ENCODE assay signal across 14 mouse cellular contexts in the genomic region with DNA sequence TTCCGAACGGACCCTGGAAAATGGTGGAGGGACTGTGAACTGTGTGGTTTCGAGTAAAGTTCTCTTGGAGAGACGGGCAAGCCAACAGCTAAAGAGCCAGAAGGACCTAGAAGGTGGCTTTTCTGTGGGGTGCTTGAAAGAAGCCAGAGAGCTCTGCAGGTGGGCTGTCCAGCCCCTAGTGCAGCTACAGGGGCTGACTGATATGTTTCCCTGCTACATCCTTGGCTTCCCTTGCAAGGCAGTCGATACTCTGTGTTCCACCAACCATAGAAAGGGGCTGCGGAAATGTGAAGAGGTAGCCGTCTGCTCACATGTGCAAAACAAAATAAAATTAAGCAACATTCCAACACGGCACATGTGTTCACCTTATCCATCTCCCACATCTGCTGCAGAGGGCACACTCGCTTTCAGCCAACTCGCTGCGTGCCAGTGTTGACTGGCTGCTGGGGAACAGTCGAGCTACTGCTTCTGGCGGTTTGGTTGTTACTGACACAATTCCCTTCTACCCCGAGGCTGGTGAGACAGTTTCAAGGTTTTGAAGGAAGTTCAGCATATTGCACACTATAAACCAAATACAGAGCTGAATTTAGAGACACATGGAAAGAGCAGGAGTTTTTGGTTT.
DNase-seq lines count a peak whose midpoint lies in the region; ATAC-seq and TF ChIP-seq lines count a peak whose summit lies in the region.
"Had no signal": no experiment of that assay in that cellular context is flagged by ENCODE, and none has a peak within 500 bp of the region (broad histone marks: within the 10 kb centered on the region; RNA-seq: fewer than 3 reads in every experiment).

No protein-coding gene starts in this region.

- no peak overlapping the region for H3K9ac ChIP-seq in forebrain, embryonic 14.5 days (ENCODE audit: low read length)
- no peak overlapping the region for H3K9ac ChIP-seq in hindbrain, embryonic 16.5 days (ENCODE audit: low read depth, low read length)
- no peak overlapping the region for H3K9ac ChIP-seq in neural tube, embryonic 14.5 days (replicated peaks; ENCODE audit: low read depth, low read length)
- no peak overlapping the region for H3K9ac ChIP-seq in liver, postnatal 0 days (replicated peaks)
- H3K9ac ChIP-seq: limb, embryonic 13.5 days; stomach, embryonic 15.5 days had no signal

- no peak overlapping the region for H3K4me3 ChIP-seq in forebrain, embryonic 14.5 days (ENCODE audit: low read depth, low read length)
- no peak overlapping the region for H3K4me3 ChIP-seq in hindbrain, embryonic 16.5 days (ENCODE audit: low read length)
- H3K4me3 ChIP-seq in neural tube, embryonic 14.5 days (ENCODE audit: low read depth, low read length), result no peak overlapping the region
- H3K4me3 ChIP-seq in liver, postnatal 0 days (ENCODE audit: low read depth, low read length), result no peak overlapping the region
- H3K4me3 ChIP-seq: limb, embryonic 13.5 days; stomach, embryonic 15.5 days had no signal

- no peak for TF ChIP-seq CTCF in liver, postnatal 0 days (IDR thresholded peaks at IDR 0.05; ENCODE audit: low read depth)

- 43% methylated on average over 14 of the region's 14 CpGs for WGBS in forebrain, embryonic 14.5 days
- WGBS in hindbrain, embryonic 16.5 days, result 51% methylated on average over 14 of the region's 14 CpGs
- WGBS in neural tube, embryonic 14.5 days, result 64% methylated on average over 14 of the region's 14 CpGs
- WGBS in liver, postnatal 0 days (ENCODE audit: insufficient replicate concordance), result 77% methylated on average over 14 of the region's 14 CpGs

- no peaks in the 10 kb centered on the region for H3K27me3 ChIP-seq in forebrain, embryonic 14.5 days (replicated peaks; ENCODE audit: control insufficient read depth, insufficient read depth, low read length)
- H3K27me3 ChIP-seq in hindbrain, embryonic 16.5 days (replicated peaks; ENCODE audit: control insufficient read depth, insufficient read depth, low read length), result no peaks in the 10 kb centered on the region
- no peaks in the 10 kb centered on the region for H3K27me3 ChIP-seq in neural tube, embryonic 14.5 days (ENCODE audit: control insufficient read depth, insufficient read depth, low read length)
- H3K27me3 ChIP-seq in liver, postnatal 0 days (ENCODE audit: insufficient read depth, low read length), result no peaks in the 10 kb centered on the region
- H3K27me3 ChIP-seq: limb, embryonic 13.5 days; stomach, embryonic 15.5 days had no signal

- H3K9me3 ChIP-seq in forebrain, embryonic 14.5 days (replicated peaks; ENCODE audit: control insufficient read depth, low read length), result no peaks in the 10 kb centered on the region; the same call in 1 of the 2 replicates
- H3K9me3 ChIP-seq in hindbrain, embryonic 16.5 days (ENCODE audit: control insufficient read depth, low read length), result no peaks in the 10 kb centered on the region
- no peaks in the 10 kb centered on the region for H3K9me3 ChIP-seq in neural tube, embryonic 14.5 days (ENCODE audit: control insufficient read depth, low read length)
- no peaks in the 10 kb centered on the region for H3K9me3 ChIP-seq in liver, postnatal 0 days (ENCODE audit: low read length)
- H3K9me3 ChIP-seq: G1E; limb, embryonic 13.5 days; stomach, embryonic 15.5 days had no signal

- TF ChIP-seq EP300 in liver, postnatal 0 days (IDR thresholded peaks at IDR 0.05; ENCODE audit: low read depth), result no peak

- peak overlapping the region; percentile 25; the same call in 1 of the 2 replicates for H3K4me2 ChIP-seq in forebrain, embryonic 14.5 days (ENCODE audit: low read length)
- peak overlapping the region; percentile 2 for H3K4me2 ChIP-seq in hindbrain, embryonic 16.5 days (ENCODE audit: low read length)
- H3K4me2 ChIP-seq in neural tube, embryonic 14.5 days (ENCODE audit: low read depth, low read length), result no peak overlapping the region
- H3K4me2 ChIP-seq in liver, postnatal 0 days (ENCODE audit: low read depth, low read length), result no peak overlapping the region
- H3K4me2 ChIP-seq: limb, embryonic 13.5 days; stomach, embryonic 15.5 days had no signal

- H3K4me1 ChIP-seq in forebrain, embryonic 14.5 days (ENCODE audit: control insufficient read depth, insufficient read depth, low read length), result peaks cover 10% of the 10 kb centered on the region
- H3K4me1 ChIP-seq in hindbrain, embryonic 16.5 days (ENCODE audit: control insufficient read depth, insufficient read depth, low read depth, low read length), result peaks cover 7% of the 10 kb centered on the region
- peaks cover 6% of the 10 kb centered on the region; the same call in 1 of the 2 replicates for H3K4me1 ChIP-seq in neural tube, embryonic 14.5 days (ENCODE audit: control insufficient read depth, insufficient read depth, low read length)
- H3K4me1 ChIP-seq in liver, postnatal 0 days (ENCODE audit: insufficient read depth), result no peaks in the 10 kb centered on the region
- H3K4me1 ChIP-seq: stomach, embryonic 15.5 days had no signal

- peak; percentile 9 to 13 for DNase-seq in layer of hippocampus, postnatal 10 days (ENCODE audit: low spot score in 2 of 2)
- DNase-seq in layer of hippocampus, adult 11-12 months (ENCODE audit: low spot score), result no peak
- DNase-seq in forebrain, embryonic 14.5 days (ENCODE audit: low spot score), result peak; percentile 30
- DNase-seq in lung, postnatal 36 days, result no peak
- DNase-seq in thymus, postnatal 14 days, result no peak
- no peak for DNase-seq in liver, postnatal 0 days
- DNase-seq: adrenal gland, postnatal 14 days; lung, adult 18-20 months had no signal

- H3K27ac ChIP-seq in forebrain, embryonic 14.5 days (ENCODE audit: low read depth, low read length), result peak overlapping the region; percentile 35; the same call in 1 of the 2 replicates
- H3K27ac ChIP-seq in hindbrain, embryonic 16.5 days (ENCODE audit: low read depth, low read length), result no peak overlapping the region
- no peak overlapping the region for H3K27ac ChIP-seq in neural tube, embryonic 14.5 days (ENCODE audit: low read depth, low read length)
- H3K27ac ChIP-seq in liver, postnatal 0 days (ENCODE audit: low read depth), result no peak overlapping the region
- H3K27ac ChIP-seq: limb, embryonic 13.5 days; stomach, embryonic 15.5 days had no signal

- ATAC-seq in forebrain, embryonic 14.5 days, result peak; percentile 18
- peak; percentile 62; the same call in 1 of the 2 replicates for ATAC-seq in hindbrain, embryonic 16.5 days
- 0 out of 2 replicates have a peak, but pooled peaks have one; percentile 34 for ATAC-seq in neural tube, embryonic 14.5 days (ENCODE audit: low read depth)
- no peak for ATAC-seq in liver, postnatal 0 days
- ATAC-seq: intestine, postnatal 0 days had no signal

- H3K36me3 ChIP-seq in forebrain, embryonic 14.5 days (ENCODE audit: control insufficient read depth, insufficient read depth, low read length), result no peaks in the 10 kb centered on the region
- no peaks in the 10 kb centered on the region for H3K36me3 ChIP-seq in hindbrain, embryonic 16.5 days (ENCODE audit: control insufficient read depth, insufficient read depth, low read length)
- H3K36me3 ChIP-seq in neural tube, embryonic 14.5 days (ENCODE audit: control insufficient read depth, insufficient read depth, low read length), result no peaks in the 10 kb centered on the region
- no peaks in the 10 kb centered on the region for H3K36me3 ChIP-seq in liver, postnatal 0 days (replicated peaks; ENCODE audit: insufficient read depth, low read length)
- H3K36me3 ChIP-seq: G1E; limb, embryonic 13.5 days; stomach, embryonic 15.5 days had no signal

Comparison
In these comparisons a context has a peak if more than half of its experiments do, and no peak if none do; other contexts are left out.
1. DNase-seq: peak in layer of hippocampus, postnatal 10 days (2 of 2) and forebrain, embryonic 14.5 days (single experiment); none in layer of hippocampus, adult 11-12 months (single experiment), lung, postnatal 36 days (single experiment), thymus, postnatal 14 days (single experiment) and liver, postnatal 0 days (single experiment).
2. H3K4me2 ChIP-seq: peak in forebrain, embryonic 14.5 days (single experiment) and hindbrain, embryonic 16.5 days (single experiment); none in neural tube, embryonic 14.5 days (single experiment) and liver, postnatal 0 days (single experiment).